Mouse (Mus musculus): ENCODE data around the gene Accsl.

The Accsl gene

DNA sequence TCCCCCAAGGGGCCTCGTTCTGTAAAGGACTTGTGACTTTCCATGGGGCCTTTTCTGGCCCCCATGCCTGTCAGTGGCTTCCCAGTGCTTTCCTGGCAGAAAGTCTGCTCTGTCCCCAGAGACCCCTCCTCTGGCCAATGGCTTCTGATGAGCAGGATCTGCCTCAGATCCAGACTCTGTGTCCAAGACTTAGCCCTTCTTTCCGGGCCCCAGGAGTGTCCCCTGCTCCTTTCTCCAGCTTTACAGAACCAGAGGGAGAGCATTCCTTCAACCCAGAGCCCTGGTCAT lies 5.2 kb upstream of the Accsl start:
- peak; percentile 17 for DNase-seq

DNA sequence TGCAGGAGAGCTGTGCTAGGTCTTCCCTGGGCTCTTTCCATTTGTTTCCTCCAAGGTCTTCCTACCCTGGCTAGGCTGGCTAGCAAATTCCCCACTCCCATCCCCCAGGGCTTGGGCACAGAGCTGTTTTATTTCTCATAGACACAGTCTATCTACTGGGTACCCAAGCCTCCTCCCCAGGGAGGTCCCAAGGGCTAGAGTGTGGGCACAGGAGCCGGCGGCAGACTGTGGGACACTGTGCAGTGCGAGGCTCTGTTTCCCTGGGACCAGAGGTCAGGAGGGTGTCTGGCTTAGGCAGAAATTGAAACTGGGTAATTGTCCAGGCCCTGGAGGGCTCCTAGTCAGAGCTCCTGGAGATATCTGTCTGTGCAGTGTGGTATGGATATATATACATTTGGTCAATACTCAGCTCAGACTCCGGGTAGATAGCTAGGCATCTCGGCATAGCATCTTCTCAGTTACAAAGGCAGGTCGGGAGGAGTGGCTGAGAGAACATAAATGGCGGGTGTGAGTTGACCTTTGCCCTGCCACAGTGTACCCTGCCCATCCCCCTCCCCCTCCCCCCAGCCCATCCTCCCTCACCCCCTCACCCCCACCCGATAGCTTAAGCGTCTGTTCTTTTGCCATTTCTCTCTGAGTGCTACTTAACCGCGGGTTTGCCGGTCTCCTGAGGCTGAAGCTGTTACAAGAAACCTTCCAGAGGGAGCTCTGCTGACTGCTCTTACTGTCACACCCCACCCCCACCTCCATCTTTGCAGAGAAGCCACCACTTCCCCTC lies 4.7 kb upstream of the Accsl start:
- DNase-seq = no peak

DNA sequence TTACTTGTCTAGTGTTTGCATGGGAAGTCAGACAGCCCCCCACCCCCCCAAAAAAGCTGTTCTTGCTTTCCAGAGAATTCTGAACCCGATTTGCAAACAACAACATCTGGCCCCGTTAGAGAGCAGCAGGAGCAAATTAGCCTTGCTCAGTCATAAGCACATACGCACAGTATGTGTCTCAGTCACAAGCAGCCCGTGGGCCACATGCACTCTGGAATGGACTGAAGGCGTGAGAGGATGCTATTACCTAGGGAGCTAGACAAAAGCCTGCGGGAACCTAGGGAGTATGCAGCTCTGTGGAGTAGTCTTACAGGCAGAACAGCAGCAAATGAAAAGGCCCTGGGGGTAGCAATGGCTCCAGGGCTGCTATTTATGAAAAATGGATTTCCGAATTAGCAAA lies 3.3 kb upstream of the Accsl start:
- no peak for DNase-seq

DNA sequence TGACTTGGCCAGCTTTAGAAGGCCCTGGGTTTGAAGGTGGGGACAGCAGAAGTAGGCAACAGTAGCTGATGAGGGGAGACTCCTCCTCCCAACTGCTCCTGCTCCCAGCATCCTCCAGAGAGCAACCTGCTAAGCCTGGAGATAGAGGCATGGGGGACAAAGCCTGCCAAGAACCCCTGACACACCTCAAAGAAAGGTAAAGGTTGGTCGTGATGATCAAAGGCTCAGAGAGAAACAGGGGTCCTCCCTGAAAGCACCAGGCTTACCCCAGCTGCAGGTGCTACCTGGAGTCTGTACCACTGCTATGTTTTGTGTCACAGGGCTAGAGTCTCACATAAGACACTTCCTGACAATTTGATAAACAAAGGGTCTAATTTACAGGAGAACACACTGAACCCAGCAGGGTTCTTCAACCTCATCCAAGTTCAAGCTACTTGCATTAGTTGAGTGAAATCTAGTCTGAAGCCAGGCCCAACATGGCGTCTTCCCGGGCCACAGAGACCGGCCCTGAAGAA lies 2.5 kb upstream of the Accsl start:
- DNase-seq = no peak

DNA sequence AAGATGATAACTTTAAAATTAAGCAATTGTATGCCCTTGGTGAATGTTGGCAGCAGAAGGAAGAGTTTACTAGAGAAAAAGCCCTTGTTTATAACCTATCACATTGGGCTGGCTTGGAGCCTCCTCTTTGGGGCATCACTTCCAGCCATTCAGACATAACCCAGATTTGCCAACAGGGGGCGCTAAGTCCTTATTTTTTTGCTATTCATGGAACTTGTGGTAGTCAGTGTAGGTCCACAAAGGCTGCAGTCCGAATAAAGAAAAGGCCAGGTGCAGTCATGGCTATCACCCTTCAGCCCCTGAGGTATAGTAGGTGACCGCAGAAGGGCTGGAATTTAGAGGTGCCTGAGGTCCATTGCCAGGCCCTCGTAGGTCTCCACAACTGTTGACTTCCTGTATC lies 1.9 kb upstream of the Accsl start:
- peak; percentile 75 for DNase-seq

DNA sequence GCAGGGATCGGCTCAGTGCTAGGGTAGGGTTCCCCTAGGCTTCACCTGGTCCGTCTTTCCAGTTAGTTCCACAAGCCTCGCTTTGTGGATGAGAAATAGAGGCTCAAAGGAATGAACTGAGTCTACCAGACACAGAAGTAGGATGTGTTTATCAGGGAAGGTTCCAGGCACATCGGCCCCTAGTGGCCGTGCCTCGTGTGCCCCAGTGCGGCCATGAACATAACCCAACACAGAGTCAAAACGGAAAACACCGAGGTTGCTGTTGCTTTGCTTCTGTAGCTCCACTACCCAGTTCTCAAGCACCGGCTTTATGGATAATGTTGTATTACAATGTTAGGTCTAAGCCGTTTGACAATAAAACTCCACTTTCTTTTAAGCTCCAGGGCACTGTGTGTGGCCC lies 391 bp downstream of the Accsl start:
- no peak for DNase-seq

DNA sequence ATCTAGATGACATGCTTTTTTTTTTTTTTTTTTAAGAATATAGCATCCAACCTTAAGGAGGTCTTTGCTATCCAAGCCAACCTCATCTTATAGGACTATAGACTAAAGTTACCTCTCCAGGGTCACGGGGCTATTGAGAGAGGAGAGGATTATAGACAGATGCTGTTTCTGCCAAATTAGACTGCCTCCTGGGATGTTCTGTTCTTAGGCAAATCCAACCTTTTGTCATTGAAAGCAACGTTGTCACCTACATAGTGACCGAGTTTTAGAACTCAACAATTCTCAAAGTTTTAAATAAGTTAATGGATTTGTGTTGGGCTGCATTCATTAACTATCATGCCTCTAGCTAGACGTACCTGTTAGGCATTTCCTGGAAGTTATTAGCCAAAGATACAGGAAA lies 5.7 kb downstream of the Accsl start:
- DNase-seq = no peak

DNA sequence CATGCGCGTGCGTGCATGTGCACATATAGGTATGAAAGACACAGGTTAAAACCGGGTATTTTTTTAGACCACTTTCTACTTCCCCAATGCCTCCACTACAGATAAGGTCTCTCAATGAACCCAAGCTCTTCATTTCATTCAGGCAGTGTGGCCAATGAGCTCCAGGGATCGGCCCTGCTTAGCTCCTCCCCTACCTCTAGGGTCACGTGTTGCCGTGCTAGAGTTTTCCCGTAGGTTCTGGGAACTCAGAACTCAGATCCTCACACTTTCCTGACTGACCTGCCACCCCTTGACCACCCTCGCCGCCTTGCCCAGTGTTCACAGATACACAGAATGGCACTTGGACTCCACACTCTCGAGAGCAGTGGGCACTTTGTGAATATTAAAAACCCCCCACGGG lies 10.1 kb downstream of the Accsl start:
- no peak for DNase-seq

DNA sequence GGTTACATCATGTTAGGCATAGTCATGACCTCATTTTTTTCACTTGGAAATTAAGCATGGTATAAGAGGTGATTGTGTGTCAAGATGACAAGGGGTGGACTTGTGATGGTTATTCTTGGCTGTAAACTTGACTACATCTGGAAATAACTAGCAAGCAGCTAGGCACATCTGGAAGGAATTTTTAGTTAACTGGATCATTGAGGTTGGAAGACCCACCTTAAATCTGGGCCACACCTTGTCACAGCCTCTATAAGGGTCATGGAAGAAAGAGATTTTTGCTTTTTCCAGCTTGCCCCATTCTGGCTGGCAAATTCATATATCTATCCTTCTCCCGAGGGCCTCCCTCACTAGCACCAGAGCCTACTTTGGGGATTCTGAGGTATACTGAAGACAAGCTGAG lies 17.7 kb downstream of the Accsl start:
- DNase-seq = no peak

DNA sequence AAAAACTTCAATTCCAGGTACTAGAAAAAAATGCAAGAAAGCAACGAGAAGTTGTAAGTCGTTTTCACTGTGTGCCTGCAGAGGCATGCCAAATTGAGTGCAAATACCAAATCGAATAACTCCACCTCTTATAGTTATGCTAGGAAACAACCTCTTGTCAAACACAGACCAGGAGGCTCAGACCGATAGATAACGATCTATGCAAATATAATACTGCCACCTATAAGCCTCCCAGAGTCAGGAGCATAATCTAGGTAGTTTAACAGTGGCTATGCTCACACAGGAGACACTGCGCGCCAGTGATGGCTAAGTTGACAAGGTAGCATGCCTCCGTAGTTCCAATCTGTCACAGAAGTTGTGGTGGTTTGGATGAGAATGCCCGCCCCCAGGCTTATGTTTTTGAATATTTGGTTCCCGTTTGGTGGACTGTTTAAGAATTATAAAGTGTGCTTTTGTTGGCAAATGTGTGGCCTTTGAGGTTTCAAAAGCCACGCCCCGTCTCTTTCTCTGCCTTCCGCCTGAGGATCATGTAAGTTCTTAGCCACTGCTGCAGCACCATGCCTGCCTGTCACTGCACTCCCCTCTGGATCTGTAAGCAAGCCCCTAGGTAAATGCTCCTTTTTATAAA lies 18.5 kb downstream of the Accsl start:
- no peak for DNase-seq

DNA sequence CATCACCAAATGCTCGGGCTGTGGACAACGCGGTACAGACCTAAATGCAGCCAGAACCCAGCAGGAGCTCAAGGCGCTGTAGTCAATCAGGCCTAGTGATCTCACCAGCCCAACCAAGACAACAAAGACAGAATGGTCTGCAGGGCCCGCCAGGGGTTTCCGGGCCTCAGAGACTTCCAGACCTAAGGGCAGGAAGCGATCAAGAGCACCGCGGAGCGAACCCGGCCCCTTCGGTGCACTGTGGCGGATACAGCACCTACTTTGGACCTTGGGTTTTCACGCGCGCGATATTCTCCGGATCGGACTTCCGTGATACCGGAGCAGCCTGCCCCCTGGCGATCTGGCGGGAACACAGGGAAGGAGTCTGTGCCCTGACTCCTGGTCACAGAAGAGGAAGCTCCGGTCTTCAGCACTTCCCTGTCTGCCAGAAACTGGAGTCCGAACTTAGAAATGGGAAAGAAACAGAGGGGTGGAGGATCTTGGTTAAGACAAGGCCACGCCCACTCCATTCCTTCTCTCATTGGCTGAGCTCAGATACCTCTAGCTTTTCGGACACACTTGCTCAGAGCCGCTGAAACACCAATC lies 19.4 kb downstream of the Accsl start, which contains the start of gene Accs:
Gene Accs (minus strand): TSS at position 439 of the 585 bp plus-strand sequence.
- peak; percentile 87 for DNase-seq

DNA sequence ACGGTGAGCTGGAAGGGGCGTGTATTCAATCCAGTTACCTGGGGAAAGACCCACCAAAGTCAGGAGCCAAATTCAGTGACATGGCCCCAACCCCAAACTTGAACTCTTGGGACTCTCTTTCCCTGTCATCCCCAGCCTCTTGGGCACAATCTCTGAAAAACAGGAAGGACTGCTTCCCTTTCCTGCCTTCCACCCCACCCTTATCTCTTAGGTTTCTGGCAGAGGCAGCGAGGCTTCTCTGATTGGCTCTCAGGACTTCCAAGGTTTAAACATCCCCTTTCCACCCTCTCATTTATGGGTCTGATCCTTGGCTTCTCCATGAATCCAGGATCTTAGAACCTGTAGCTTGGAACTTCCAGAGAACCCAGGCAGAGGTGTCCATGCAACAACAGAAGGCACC lies 27.6 kb downstream of the Accsl start:
- DNase-seq = no peak

DNA sequence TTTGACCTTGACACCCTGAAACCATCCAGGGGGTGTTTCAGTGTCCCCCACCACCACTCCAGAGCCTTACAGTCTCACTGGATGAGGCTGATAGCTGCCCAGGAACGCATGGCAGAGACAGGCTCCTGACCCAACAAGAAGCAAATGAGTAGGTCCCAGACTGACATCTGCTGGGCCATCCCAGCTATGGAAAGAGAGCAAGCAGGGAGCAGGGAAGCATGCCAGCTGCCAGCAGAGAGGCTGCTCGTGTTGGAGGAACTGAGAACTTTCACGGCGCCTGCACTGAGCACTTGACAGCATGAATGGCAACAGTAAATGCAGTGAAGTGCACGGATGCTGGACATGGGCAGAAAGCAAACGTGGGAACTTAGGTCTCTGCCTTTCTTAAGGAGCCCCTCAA lies 28.8 kb downstream of the Accsl start:
- DNase-seq = no peak

DNA sequence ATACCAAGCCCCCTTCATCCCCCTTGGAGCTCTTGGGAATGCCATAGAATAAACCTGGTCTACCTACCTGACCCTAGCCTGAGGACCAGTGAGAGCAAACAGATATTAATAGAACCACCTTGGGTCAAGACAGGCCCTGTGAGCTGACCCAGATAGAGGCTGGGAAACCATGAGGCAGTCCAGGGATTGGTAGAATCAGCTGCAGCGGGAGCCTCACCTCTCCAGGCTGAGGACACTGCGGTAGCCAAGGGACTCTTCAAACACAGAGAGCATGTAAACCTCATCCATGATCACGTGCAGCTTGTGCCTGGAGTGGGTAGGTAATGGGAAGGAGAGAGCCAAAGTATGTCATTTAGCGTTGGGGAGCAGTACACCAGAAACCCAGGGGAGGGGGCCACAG lies 30.0 kb downstream of the Accsl start:
- DNase-seq = no peak

DNA sequence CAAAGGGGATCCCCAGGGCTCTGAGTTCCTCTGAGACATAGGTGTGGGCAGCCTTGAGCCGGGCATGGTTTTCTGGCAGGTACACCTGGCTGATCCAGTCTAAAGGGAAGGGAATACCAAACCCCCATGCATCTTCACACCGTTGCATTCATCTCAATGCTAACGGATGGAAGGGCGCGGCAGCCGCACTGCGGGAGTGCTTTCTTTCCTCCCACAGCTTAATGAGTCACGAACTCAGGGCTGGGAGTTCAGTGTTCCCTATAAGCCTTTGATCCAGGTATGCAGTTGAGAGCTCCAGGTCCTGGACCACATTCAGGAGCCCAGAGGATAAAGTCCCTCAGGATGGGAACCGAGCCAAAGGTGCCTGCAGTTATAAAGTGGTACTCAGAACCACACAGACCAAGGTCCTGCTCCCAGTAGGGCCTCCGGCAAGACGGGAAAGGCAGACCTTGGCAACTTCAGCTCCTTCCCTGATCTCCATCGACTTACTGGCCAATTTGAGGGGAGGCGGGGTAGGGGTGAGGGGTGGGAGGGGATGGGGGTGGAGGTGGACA lies 32.6 kb downstream of the Accsl start:
- peak; percentile 74 for DNase-seq

DNA sequence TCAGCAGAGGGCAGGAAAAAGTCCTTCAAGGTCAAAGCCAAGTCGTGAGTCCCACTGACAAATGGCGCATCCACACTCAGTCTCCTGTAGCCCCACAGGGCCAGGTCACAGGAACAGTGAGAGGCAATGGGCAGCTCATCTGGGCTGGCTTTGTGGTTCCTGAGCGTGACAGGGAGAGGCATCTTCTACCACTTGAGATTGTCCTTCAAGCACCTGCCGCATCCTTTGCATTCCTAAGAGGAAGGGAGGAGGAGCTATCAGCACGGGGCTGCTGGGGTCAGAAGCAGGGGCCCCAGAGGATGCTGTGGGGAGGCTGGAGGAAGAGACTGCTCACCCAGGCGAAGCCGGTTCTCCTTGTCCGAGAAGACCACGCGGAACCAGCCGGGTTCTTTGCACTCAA lies 33.4 kb downstream of the Accsl start:
- no peak for DNase-seq

DNA sequence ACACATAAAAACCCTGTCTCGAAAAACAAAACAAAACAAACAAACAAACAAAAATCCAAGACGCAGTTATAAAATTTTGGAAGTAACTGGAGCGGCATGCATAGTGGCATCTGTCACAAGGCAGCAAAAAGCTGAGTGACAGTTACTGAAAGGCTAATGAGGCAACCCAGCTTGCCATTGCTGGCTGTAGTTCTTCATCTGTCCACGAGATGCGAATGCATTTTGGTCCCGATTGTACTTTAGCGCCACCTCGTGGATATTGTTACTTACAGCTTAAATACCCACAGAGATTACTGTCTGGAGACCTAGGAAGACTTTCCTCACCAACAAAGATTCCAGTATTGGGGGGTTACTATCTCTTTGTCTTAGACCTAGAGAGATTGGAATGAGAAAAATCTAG lies 45.4 kb downstream of the Accsl start:
- peak; percentile 86 for DNase-seq

DNA sequence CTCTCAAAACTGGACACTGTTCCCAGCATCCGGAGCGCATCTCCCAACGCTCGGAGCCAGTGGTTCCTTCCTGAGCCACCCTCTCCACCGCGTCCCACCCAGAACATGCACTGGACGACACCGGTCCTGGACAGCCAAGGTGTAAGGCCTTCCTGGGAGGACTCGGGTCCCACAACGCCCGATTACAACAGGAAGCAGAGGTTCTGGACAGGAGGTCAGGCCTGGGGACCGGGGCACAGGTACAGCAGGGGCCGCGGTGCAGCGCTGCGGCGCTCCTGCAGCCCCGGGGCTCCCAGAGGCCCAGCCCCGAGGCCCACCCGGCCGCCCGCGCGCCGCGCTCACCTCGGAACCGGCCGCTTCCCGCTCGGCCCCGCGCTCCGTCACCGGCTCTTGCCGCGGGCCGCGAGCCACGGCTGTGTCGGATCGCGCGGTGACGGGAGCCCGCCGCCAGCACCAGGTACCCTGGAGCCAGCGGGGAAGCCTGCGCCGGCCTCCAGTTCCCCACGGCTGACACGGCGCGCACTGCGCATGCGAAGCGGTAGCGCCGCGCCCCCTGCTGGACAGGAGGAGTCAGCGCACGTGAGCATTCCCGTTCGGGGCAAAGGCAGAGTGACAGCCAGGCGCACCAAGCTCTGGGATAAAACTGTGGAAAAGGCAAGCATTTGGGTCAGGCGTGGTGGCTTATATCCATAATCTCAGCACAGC lies 46.8 kb downstream of the Accsl start, which contains the start of gene Ext2:
Gene Ext2 (minus strand): TSS at position 524 of the 705 bp plus-strand sequence.
- DNase-seq = peak; percentile 93

DNA sequence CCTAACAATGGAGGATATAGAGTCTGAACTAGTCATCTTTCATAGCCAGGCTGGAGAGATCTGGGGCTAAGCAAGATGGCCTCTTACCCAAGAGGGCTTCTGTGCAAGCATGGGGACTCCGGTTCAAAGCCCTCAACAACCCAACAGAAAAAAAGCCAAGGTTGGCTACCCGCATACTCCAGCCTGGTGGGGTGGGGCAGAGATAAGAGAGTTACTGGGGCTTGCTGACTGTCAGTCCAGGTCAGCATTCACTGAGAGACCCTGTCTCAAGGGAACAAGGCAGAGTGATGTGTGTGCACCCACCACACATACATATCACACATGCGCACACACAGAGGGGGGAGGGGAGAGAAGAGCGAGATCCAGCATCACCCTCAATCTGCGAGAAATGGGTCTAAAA lies 51.2 kb downstream of the Accsl start:
- DNase-seq = no peak

DNA sequence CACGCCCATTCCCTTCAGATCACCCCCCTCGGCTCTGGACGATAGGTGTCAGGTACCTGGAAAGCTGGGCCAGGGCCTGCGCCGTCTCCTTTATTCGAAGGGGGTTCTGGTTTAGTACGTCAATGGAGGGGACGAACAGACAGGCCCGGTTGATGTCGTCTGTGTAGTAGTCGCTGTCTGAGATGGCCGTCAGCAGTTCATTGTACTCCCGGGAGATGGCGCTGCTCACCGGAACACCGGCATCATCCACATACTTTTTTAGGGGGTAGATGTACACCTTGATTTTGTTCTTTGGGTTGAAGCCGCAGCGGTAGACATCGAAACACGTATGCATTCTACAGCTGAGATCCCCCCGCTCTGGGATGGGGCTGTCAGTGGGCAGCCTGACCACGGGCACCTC lies 55.6 kb downstream of the Accsl start:
- DNase-seq = no peak

DNA sequence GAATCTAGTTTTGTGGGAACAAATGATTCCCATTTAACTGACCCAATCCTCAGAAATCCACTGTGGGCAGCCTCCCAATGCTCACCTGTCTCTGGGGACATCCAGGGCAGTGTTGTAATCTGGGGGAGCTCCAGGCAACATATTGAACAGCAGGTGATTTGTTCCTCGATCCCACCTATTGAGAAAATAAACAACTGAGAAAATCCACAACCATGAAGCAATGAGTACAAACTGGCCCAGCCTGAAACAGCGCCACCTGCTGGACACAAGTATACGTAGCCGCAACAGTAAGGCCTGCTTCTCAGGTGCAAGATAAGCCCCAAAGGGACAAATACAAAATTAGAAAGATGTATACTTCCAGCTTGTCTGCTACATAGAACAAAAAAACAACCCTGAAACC lies 57.1 kb downstream of the Accsl start:
- DNase-seq = peak; percentile 64

DNA sequence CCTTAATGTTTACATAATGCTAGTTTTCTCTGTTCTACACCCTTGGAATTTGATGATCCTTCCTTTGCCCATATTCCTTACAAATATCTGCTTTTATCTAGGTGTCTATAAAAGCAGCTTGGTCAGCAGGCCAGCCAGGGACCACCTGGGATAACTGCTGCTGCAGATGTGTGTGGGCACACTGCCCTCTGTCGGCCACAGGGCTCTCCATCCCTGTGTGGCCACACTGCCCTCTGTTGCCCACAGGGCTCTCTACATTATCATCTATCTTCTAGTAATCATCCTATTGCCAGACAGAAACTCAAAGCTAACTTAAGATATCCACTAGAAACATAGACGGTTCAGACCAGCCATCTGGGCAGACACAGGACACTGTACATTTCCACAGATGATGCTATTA lies 59.0 kb downstream of the Accsl start:
- DNase-seq = peak; percentile 54

DNA sequence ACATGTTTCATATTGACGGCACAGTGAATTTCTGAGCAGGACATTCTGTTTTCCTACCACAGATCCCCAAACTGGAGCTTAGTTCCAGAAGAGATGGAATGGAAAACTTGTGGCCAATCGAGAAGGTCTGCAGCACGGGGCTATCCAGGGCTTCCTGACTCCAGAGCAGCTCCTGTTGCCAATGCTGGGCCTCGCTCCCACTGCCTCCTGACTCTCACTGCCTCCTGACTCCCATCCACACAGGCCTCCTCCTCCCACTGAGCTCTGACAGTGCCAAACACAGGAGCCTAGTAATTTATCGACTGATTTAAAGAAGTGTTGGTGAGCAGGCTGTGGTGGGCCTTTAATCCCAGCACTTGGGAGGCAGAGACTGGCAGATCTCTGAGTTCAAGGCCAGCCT lies 60.9 kb downstream of the Accsl start:
- DNase-seq = no peak

Measured in kidney, postnatal 14 days (tissue).